Mouse (Mus musculus) ovary, postnatal 14 days (tissue): Measurements from ENCODE around the gene Kcnj16.

Source experiments
- DNase-seq: peaks from one replicate; pipeline ENCODE4 v3.0.0; 2022; ENCODE audit warnings: low spot score

Gene Kcnj16

GRCm38 (mm10) chr11:111056030-111056429 is 88.2 kb downstream of the Kcnj16 start:
- DNase-seq, result no peak

- no peak for DNase-seq
These were observed 89.6 kb downstream of the Kcnj16 start for GRCm38 (mm10) chr11:111057435-111057834.

- no peak for DNase-seq
These were observed 91.6 kb downstream of the Kcnj16 start for GRCm38 (mm10) chr11:111059440-111059839.

- DNase-seq, result no peak
These were observed 92.4 kb downstream of the Kcnj16 start for GRCm38 (mm10) chr11:111060216-111060615.

- no peak for DNase-seq
These were observed 97.1 kb downstream of the Kcnj16 start for GRCm38 (mm10) chr11:111064751-111065527.

GRCm38 (mm10) chr11:111065635-111066298 is 97.9 kb downstream of the Kcnj16 start, which contains the start of gene Kcnj2:
Gene Kcnj2 (plus strand): TSS chr11:111066164.
- DNase-seq, result peak; percentile 76

GRCm38 (mm10) chr11:111066299-111066691 is 98.5 kb downstream of the Kcnj16 start:
- no peak for DNase-seq

GRCm38 (mm10) chr11:111067787-111068186 is 100.0 kb downstream of the Kcnj16 start:
- no peak for DNase-seq

GRCm38 (mm10) chr11:111070460-111070859 is 102.6 kb downstream of the Kcnj16 start:
- DNase-seq, result no peak

- DNase-seq, result no peak
These were observed 106.3 kb downstream of the Kcnj16 start for GRCm38 (mm10) chr11:111074131-111074530.
